Mouse (Mus musculus): ENCODE data around the gene Dnm3. TPM values are rescaled to one million over a fixed set of nuclear protein-coding genes. Genes with fewer than 3 reads are reported as not detected.

Gene Dnm3
- polyA plus RNA-seq, 1 experiment = 3.5 TPM

DNA sequence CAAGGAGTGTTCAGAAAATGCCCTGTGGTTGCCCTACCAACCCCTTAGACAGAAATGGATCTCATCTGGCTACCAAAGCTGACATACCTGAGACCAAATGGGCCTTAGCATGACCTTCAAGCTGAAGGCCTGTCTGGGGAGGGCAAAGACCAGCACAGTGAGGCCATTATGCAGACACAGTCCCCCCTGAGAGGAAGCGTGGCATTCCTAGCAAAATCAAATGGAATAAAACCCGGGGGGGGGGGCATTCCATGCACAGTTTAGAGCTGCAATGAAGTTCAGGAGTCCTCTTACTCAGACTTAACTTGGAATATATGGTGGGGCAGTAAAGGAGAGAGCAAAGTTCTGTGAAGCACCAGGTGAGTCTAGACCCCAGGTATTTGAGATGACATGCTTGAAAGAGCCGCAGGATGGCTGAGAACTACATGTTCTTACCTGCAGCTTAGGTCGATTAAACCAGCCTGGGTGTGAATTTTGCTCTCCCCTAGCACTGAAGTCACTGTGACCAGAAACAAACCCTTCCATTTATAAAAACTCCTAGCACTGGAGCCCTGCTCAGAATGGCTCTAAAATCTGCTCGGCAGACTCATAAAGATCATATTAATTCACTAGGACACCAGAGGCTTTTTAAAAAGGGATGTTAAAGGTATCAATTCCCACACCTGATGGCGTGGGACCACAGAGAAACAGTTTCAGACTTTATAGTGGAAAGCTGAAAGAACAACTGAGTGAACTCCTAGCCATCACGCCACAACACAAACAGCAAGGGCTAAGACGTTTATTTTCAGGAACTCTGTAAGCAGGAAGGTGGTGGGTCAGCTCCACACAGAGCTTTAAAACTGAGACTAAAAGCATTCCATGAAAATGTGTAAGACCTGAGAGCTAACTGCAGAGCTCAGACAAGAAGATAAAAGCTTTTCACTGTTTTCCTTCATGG is 350.7 kb downstream of the Dnm3 start:
- no peaks in the 10 kb centered on the region for H3K4me1 ChIP-seq (ENCODE audit: control insufficient read depth, insufficient read depth, low read length)

GRCm38 (mm10) chr1:162124396-162124795 is 353.4 kb downstream of the Dnm3 start:
- H3K27ac ChIP-seq (ENCODE audit: control insufficient read depth, insufficient read depth, low read depth, low read length, poor library complexity) = no peak overlapping the region
- H3K4me3 ChIP-seq (replicated peaks; ENCODE audit: control insufficient read depth, low read depth, low read length) = no peak overlapping the region
- no peak for TF ChIP-seq CTCF (IDR thresholded peaks at IDR 0.05; ENCODE audit: control insufficient read depth, insufficient read depth, low read length)
- 81% methylated on average over 3 of the region's 3 CpGs for WGBS
- no peaks in the 10 kb centered on the region for H3K4me1 ChIP-seq (ENCODE audit: control insufficient read depth, insufficient read depth, low read length)

More for the DNA sequence above, 350.7 kb downstream of the Dnm3 start:
- Histone ChIP-seq H3K4me3 (replicated peaks; ENCODE audit: control insufficient read depth, low read depth, low read length) (no peak overlapping the region), H3K27ac (ENCODE audit: control insufficient read depth, insufficient read depth, low read depth, low read length, poor library complexity) (no peak overlapping the region)
- WGBS = 73% methylated on average over 8 of the region's 8 CpGs
- TF ChIP-seq POLR2A (IDR thresholded peaks at IDR 0.05; ENCODE audit: borderline replicate concordance, control insufficient read depth, low read depth, low read length) (no peak), CTCF (IDR thresholded peaks at IDR 0.05; ENCODE audit: control insufficient read depth, insufficient read depth, low read length) (no peak)

GRCm38 (mm10) chr1:162121441-162122200 is 356.2 kb downstream of the Dnm3 start:
- Histone ChIP-seq H3K4me3 (replicated peaks; ENCODE audit: control insufficient read depth, low read depth, low read length) (no peak overlapping the region), H3K27ac (ENCODE audit: control insufficient read depth, insufficient read depth, low read depth, low read length, poor library complexity) (no peak overlapping the region), H3K4me1 (ENCODE audit: control insufficient read depth, insufficient read depth, low read length) (no peaks in the 10 kb centered on the region)
- WGBS = 82% methylated on average over 7 of the region's 7 CpGs
- TF ChIP-seq POLR2A (IDR thresholded peaks at IDR 0.05; ENCODE audit: borderline replicate concordance, control insufficient read depth, low read depth, low read length) (no peak), CTCF (IDR thresholded peaks at IDR 0.05; ENCODE audit: control insufficient read depth, insufficient read depth, low read length) (no peak)

DNA sequence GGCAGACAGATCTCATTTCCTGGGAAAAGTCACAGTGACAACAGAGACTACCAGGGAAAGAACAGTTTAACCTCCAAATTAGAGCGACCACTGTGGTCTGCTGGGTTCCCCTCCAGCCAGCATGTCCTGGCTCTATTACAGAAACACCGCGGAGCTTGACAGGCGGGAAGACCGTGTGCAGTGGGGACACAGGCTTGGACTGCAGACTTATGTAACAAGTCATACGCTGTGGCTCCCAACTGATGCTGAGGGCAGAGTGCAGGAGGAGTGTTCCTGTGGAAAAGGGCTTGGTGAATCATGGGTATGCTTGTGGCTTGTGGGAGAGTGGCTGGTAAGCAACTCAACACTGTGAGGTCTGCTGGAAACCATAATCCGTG is 368.4 kb downstream of the Dnm3 start:
- WGBS = 63% methylated on average over 7 of the region's 7 CpGs
- no peak for TF ChIP-seq CTCF (IDR thresholded peaks at IDR 0.05; ENCODE audit: control insufficient read depth, insufficient read depth, low read length)
- no peak for TF ChIP-seq POLR2A (IDR thresholded peaks at IDR 0.05; ENCODE audit: borderline replicate concordance, control insufficient read depth, low read depth, low read length)

GRCm38 (mm10) chr1:162108726-162109436 is 369.0 kb downstream of the Dnm3 start:
- Histone ChIP-seq H3K27ac (ENCODE audit: control insufficient read depth, insufficient read depth, low read depth, low read length, poor library complexity) (no peak overlapping the region), H3K4me1 (ENCODE audit: control insufficient read depth, insufficient read depth, low read length) (no peaks in the 10 kb centered on the region), H3K4me3 (replicated peaks; ENCODE audit: control insufficient read depth, low read depth, low read length) (no peak overlapping the region)
- TF ChIP-seq POLR2A (IDR thresholded peaks at IDR 0.05; ENCODE audit: borderline replicate concordance, control insufficient read depth, low read depth, low read length) = no peak
- 80% methylated on average over 6 of the region's 6 CpGs for WGBS

More for the DNA sequence above, 368.4 kb downstream of the Dnm3 start:
- Histone ChIP-seq H3K27ac (ENCODE audit: control insufficient read depth, insufficient read depth, low read depth, low read length, poor library complexity) (no peak overlapping the region), H3K4me3 (replicated peaks; ENCODE audit: control insufficient read depth, low read depth, low read length) (no peak overlapping the region), H3K4me1 (ENCODE audit: control insufficient read depth, insufficient read depth, low read length) (no peaks in the 10 kb centered on the region)

DNA sequence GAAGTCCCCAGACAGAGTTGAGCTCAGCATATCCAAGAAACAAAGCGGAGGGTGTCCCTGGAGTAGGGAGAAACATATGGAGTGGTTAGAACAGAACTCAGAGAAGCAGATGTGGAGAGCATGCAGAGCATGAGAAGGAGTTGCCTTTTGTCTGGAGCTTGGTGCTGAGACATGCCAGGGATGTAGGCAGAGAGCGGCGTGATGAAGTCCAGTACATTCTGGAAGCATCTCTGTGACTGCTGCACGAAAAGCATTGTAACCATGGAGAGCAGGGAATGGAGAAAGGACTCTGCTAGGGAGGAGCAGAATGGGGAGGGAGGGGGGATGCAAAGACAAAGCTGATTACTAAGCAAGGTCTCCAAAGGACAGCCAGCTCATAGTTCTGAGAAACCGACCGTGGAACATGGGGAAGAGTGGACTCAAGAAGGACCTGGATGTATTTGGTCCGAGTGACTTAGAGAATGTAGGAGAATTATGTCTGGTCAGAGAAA is 369.6 kb downstream of the Dnm3 start:
- 84% methylated on average over 7 of the region's 7 CpGs for WGBS
- no peak overlapping the region for H3K27ac ChIP-seq (ENCODE audit: control insufficient read depth, insufficient read depth, low read depth, low read length, poor library complexity)
- H3K4me1 ChIP-seq (ENCODE audit: control insufficient read depth, insufficient read depth, low read length) = no peaks in the 10 kb centered on the region
- no peak overlapping the region for H3K4me3 ChIP-seq (replicated peaks; ENCODE audit: control insufficient read depth, low read depth, low read length)
- TF ChIP-seq CTCF (IDR thresholded peaks at IDR 0.05; ENCODE audit: control insufficient read depth, insufficient read depth, low read length) (no peak), POLR2A (IDR thresholded peaks at IDR 0.05; ENCODE audit: borderline replicate concordance, control insufficient read depth, low read depth, low read length) (no peak)

- Histone ChIP-seq H3K4me1 (ENCODE audit: control insufficient read depth, insufficient read depth, low read length) (no peaks in the 10 kb centered on the region), H3K4me3 (replicated peaks; ENCODE audit: control insufficient read depth, low read depth, low read length) (no peak overlapping the region), H3K27ac (ENCODE audit: control insufficient read depth, insufficient read depth, low read depth, low read length, poor library complexity) (no peak overlapping the region)
- TF ChIP-seq CTCF (IDR thresholded peaks at IDR 0.05; ENCODE audit: control insufficient read depth, insufficient read depth, low read length) = no peak
- no peak for TF ChIP-seq POLR2A (IDR thresholded peaks at IDR 0.05; ENCODE audit: borderline replicate concordance, control insufficient read depth, low read depth, low read length)
- WGBS = 76% methylated on average over 4 of the region's 4 CpGs
Measured at GRCm38 (mm10) chr1:162107011-162107606, 370.7 kb downstream of the Dnm3 start.
